Mouse (Mus musculus) layer of hippocampus, adult 9-11 months (tissue): Measurements from ENCODE around the gene Ccdc50.
A peak's percentile ranks its signal among the peaks of the same experiment; 100 is the strongest.

ENCODE experiments used
- DNase-seq: peaks from one replicate; pipeline ENCODE4 v3.0.0; 2022

Ccdc50 gene

DNA sequence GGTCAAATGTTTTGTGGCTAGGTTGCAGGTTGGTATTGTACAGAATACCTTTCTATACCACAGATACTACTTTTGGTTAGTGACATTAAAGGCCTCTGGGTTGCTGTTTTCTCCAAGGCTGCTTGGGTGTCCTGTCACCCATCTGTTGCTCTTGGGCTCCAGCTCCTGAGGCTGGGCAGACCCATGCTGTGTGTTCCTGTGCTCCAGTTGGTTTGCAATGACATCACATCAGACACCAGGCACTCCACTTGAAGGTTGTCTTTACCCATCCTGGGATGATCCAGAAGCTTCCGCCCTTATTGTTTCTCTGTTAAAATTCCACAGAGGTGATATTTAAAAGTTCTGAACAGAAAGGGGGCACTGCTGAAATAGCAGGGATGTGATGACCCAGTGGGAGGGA is 8.3 kb downstream of the Ccdc50 start:
- DNase-seq: no peak

DNA sequence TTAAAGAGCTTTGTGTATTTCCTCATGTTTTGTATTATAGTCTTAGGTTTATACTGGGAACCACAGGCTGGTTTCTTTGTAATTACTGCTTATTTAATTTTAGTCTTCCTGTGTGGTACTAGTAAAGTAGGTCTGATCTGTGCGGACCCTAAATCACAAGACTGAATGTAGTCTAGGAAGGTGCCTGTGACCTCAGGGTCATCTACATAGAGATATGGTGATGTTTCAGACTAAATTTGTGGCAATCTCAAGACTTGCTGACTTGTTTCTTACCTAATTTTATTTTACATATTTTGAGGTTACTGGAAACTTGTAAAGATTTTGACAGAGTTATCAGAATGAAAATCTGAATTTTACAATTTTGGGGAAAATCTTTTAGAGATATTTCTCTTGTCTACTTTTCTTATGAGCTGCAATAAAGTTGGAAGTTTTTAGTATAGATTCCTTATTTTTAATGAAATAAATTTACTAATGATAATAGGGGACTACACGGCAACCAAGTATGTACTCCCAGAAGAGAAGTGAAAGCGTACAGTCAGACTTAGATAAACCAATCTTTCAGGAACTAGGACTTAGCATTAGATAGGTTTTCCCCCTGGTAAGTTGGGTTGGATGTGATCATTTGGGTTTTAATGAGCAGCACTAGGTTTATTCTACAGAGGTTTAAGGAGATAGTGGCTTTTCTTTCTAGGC is 10.5 kb downstream of the Ccdc50 start:
- DNase-seq: no peak

DNA sequence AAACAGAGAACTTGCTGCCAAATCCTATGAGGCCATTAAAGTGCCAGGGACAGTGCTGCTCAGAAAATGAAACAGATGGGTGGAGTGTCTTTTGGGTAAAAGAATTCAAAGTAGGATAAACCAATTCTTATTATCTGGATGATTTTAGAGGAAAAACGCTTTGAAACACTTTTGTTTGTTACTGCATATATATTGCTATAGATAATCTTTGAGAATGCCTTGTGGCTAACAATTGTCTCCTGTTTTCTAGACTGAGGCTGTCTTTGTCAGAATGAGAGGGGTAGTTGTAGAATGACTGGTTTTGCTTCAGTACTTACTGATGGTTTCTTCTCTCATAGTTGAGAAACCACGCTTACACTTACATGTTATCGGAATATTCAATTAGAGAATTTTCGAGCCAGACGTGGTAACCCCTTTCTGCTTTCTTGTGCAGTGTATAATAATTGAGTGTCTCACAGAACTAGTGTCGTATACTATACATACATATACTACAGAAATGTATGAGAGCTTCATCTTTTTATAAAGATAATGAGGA is 11.1 kb downstream of the Ccdc50 start:
- no peak for DNase-seq

DNA sequence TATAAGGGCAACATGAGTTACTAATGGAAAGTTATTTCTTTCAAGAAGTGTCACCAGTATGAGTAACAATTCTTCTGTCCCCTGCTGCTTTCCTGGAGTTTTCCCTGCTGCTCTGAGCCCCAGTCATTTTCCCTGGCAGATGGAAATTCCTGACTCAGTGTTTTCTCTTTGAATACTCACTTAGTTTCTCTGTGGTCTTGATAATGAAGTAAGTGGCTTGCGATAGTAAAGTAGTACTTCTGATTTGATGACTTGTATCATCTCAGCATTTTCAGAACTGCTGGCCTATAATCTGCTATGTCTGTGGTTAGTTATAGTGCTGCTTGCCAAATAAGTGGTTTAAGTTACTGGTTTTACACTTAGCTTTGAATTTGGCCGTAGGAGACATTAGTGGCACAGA is 12.9 kb downstream of the Ccdc50 start:
- no peak for DNase-seq

DNA sequence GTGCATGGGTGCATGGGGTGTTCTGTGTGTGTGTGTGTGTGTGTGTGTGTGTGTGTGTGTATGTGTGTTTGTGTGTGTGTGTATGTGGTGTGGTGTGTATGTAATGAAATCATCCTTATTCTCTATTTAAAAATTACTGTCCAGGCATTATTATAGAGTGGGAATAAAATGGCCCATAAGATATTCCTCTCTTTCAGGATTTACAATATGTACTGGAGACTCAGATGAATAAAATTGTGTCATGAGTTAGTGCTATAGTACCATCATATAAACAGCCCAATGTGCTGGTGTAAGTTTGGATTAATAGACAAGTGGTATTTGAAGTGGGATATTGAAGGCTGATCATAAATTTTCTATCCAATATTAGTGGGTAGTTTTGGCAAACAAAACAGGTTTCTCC is 15.4 kb downstream of the Ccdc50 start:
- DNase-seq: no peak

DNA sequence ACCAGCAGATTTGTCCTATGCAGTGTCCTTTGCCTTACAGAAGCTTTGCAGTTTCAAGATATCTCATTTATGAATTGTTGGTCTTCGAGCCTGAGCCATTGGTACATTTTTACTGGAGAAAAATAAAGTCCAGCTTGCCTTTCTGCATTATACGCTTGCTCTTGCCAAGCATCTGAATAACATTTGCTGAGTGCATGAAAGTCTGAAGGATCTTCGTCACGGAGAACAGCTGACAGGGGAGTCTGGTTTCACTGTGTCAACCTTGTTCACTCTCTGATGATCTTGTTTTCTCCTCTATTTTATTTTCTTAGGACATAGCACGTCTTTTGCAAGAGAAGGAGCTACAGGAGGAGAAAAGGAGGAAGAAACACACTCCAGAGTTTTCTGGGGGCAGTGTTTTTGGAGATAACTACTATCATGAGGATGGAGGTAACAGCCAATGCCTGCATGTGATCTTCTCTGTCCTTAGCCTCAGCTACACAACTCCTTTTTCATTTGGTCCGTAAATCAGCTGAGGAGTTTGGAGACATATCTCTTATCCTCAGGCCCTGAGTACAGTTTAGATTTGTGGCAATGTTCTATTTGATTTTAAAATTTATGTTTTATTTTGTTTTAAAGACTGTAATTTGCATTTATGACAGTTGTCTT is 28.4 kb downstream of the Ccdc50 start:
- no peak for DNase-seq

DNA sequence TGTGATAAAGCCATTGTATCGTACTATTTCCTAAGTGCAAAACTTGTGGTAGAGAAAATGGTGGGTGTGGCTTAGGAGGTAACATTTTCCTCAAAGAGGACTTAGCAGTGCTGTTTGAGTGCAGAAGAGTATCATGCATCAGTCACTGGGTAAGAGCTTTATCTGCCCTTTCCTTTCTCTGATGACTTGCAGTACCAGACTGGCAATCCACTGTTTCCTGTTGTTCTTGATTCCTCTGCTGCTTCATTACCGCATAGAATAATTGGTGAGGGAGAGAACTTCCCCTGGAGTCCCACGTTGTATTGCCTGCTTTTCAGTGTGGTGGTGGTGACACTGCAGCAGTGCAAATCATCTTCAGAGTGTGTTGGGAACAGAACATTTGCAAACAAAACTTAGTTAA is 29.0 kb downstream of the Ccdc50 start:
- DNase-seq: no peak

DNA sequence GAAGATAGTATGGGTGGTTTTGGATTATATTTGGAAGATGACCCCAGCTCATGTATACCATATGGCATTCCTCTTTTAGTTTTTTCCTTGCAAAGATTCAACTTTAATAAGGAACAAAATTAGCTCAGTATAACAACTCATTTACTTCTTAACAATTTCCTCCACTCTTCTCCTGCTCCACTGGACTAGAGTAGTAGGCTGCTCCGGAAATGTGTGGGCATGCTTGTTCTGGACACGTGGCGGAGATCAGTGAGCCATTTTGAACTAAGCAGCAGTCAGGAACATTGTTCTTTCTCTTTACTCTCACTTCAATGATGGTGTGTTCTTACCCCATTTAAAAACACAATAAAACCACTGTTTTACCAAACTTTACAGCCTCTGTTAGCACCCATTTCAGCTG is 32.3 kb downstream of the Ccdc50 start:
- DNase-seq: no peak

DNA sequence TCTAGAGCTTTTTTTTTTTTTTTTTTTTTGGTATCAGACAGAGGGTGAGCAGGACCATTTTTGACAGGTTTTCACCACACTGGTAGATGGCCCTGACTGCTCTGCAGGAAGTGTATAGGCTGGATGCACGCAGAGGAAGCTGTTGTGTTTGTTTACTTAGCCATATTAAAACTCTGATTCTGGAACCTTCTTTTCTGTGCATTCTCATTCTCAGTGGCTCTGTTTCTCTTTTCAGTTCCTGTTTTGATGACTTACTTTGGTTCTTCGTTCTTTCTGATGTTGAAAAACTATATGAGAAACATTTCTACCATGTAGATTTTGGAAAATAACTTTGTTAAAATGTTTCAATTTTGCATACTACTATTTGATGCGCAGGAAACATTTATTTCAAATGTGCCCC is 46.4 kb downstream of the Ccdc50 start:
- no peak for DNase-seq

DNA sequence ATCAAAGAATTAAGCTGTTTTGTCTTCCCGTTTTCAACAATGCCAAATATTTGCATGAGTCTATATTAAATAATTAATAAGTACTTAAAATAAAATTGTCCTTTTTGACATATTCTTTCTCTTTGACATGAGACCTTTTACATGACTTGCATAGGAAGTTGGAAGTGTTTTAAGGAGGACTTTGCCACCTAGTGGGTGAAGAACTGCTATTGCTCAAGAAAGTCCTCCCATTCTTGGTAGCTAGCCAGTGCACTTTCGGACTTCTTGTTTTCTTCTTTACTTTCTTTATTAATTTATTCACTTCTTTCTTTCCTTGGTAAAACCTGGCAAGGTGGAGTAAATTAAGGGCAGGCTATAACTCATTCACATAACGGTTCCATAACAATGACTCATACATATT is 55.3 kb downstream of the Ccdc50 start:
- no peak for DNase-seq

DNA sequence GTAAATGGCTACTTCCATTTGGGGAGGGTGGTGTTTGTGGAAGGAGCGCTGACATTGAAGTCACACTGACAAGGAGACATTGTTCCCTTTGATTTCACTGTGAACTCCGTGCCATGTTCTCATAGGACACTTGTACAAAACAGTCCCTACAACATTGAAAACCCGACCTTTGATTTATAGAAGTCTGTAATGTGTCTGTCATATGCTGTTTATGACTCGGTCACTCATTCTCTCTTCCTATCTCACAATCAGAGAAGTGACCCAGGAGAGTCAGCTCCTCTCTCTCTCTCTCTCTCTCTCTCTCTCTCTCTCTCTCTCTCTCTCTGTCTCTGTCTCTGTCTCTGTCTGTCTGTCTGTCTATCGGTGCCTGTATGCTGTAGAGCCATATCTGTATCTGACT is 60.7 kb downstream of the Ccdc50 start:
- no peak for DNase-seq

DNA sequence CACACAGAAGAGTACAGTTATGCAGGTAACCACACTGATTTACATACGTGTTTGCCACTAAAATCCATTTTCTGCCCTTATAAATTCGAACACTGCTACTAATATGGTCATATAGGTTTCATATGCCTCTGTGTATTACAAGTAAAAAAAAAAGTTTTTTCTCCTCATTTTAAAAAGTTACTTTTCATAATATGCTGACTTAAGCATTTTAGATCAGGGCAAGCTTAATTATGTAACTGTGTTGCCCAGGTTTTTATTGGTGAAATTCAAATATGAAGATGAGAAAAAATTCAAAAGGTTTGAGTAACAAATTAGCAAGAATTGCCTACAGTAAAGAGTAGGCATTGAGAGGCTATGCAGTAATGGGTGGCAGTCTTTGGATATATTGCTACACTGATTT is 62.0 kb downstream of the Ccdc50 start:
- DNase-seq: no peak

DNA sequence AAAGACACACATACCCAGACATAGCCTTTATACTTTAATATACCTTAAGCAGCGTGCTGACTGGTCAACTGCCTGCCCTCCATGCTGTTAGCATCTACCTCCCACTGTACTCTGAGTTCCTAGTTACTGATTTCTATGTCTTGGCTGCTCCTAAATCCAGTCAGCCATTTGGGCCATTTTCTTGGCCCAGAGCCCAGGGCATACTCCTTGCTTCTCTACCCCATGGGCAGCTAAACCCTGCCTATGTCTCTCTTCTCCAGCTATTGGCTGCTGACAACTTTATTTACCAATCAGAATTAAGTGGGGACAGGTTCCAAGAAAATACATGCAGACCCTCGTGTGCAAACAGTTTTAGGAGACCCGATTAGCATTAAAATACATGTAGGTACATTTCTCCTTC is 64.7 kb downstream of the Ccdc50 start:
- no peak for DNase-seq

DNA sequence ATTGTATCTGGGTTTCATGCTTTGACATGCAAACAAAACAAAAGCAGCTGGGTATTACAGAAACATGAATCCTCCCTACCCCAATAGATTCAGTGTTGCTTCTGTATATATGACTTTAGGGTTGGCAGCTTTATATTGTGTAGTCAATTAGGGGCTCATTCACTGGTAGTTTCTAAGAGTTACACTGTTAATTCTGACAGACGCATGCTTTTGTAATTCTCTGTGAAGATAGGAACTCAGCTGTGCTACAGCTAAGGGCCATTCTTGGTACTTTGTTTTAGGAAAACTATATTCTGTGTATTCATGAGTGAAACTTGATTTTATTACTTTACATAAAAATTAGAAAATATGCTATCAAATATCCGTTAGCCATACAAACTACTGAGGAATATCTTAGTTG is 65.2 kb downstream of the Ccdc50 start:
- no peak for DNase-seq

DNA sequence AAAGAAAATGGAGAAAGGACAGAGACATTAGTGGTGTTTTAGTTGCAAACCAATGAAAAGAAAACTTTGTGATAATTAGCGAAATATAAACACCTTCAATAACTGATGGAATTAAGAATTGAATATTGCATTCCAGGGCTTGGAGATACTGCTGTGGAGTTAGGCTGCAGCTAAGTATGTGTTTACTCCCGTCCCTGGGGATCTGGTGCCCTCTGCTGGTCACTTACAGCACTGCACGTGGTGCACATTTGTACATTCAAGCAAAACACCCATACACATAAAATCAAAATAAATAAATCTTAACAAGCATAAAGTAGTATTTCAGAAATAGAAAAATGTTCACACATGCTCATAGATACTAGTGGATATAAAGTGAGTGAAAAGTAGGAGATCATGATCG is 68.6 kb downstream of the Ccdc50 start:
- DNase-seq: peak; percentile 52

DNA sequence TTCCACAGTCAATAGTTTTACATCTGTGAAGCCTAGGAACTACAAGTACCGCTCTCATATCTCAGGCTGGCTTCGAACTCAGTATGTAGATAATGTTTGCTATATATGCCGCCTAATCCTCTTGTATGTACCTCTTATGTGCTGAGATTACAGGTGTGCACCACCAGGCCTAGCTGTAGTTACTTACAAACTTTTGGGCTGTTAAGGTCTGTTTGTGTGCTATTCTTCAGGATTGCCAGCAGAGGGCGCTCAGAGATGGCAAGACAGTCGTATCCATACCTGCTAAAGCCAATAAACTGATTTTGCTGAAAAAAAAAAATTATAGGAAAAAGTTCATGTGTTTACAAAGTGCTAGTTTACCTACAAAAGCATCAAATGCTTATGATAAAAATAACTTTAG is 80.1 kb downstream of the Ccdc50 start:
- DNase-seq: no peak

DNA sequence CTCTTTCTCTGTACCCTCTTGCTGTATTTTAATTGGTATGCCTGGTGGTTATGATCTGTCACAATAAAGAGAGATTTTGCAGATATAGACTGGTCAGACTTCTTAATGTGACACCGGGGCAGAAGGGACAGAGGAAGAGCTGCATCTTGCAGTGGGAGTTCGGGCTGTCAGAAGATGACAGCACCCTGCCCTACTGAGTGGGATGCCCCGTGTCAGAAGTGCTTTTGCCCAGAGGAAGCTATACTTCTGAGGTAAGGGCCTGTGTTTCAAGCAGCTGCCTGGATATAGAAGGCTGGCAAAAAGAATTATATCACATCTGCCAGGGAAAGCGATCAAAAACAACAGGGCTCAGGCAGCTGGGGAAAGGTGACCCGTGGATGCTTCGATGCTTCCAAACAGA is 82.7 kb downstream of the Ccdc50 start:
- no peak for DNase-seq

DNA sequence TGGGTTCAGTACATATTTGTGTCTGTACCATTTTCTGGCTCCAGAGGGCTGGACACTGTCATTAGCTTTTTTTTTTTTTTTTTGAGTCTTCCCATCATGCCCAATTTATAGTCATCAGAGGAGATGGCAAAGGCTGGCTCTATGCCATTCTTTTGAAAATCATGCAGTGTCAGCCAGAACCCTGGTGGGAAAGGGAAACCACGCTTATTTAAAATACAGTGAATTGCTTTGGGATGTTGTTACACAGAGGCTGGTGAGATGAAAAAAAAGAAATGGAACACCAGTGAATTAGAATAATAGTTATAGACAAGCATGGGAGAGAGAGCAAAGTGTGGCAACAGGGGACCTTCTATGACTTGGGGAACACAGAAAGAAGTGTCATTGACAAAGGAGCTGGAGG is 95.2 kb downstream of the Ccdc50 start:
- DNase-seq: no peak
